Mouse (Mus musculus): ENCODE data around the gene Kri1. TPM values are rescaled to one million over a fixed set of nuclear protein-coding genes. Genes with fewer than 3 reads are reported as not detected.
A peak's percentile ranks its signal among the peaks of the same experiment; 100 is the strongest.
"Not testable (repeated sequence)": the region's sequence is repeated elsewhere in the genome, so short reads cannot be mapped to it uniquely, and the experiment has no call there.

The Kri1 gene
- polyA plus RNA-seq, 1 experiment from 2014 or later: 18.0 TPM

- no peak for ATAC-seq (replicated peaks)
- Histone ChIP-seq H3K36me3 (peaks cover 25% of the 10 kb centered on the region), H3K4me2 (replicated peaks) (peak overlapping the region; percentile 74), H3K27ac (replicated peaks) (no peak overlapping the region), H3K4me1 (peaks cover 42% of the 10 kb centered on the region), H3K9ac (replicated peaks) (peak overlapping the region; percentile 63; the same call in 1 of the 2 replicates), H3K27me3 (no peaks in the 10 kb centered on the region), H3K9me3 (no peaks in the 10 kb centered on the region), H3K4me3 (peak overlapping the region; percentile 70)
- 79% methylated on average over 3 of the region's 3 CpGs for WGBS
Measured at GRCm38 (mm10) chr9:21286753-21287152, 1.0 kb downstream of the Kri1 start.

- Histone ChIP-seq H3K9me3 (no peaks in the 10 kb centered on the region), H3K4me2 (replicated peaks) (no peak overlapping the region), H3K4me3 (no peak overlapping the region), H3K36me3 (peaks cover 51% of the 10 kb centered on the region), H3K4me1 (peaks cover 24% of the 10 kb centered on the region), H3K9ac (replicated peaks) (no peak overlapping the region), H3K27me3 (no peaks in the 10 kb centered on the region), H3K27ac (replicated peaks) (no peak overlapping the region)
- ATAC-seq (replicated peaks): no peak
- WGBS: 91% methylated on average over 3 of the region's 3 CpGs
Measured at GRCm38 (mm10) chr9:21283994-21284393, 3.8 kb downstream of the Kri1 start.

GRCm38 (mm10) chr9:21283591-21283990, 4.2 kb downstream of the Kri1 start:
- peaks cover 20% of the 10 kb centered on the region for H3K4me1 ChIP-seq
- H3K9ac ChIP-seq (replicated peaks): no peak overlapping the region
- no peak overlapping the region for H3K4me2 ChIP-seq (replicated peaks)
- 93% methylated on average over 5 of the region's 5 CpGs for WGBS
- H3K27me3 ChIP-seq: no peaks in the 10 kb centered on the region
- no peak overlapping the region for H3K27ac ChIP-seq (replicated peaks)
- H3K9me3 ChIP-seq: no peaks in the 10 kb centered on the region
- ATAC-seq (replicated peaks): no peak
- H3K36me3 ChIP-seq: peaks cover 55% of the 10 kb centered on the region
- H3K4me3 ChIP-seq: no peak overlapping the region

- no peak for ATAC-seq (replicated peaks)
- no peaks in the 10 kb centered on the region for H3K4me1 ChIP-seq
Measured at GRCm38 (mm10) chr9:21277776-21278175, 10.0 kb downstream of the Kri1 start.

GRCm38 (mm10) chr9:21276307-21276706, 11.5 kb downstream of the Kri1 start:
- H3K4me1 ChIP-seq: no peaks in the 10 kb centered on the region
- H3K27ac ChIP-seq (replicated peaks): no peak overlapping the region
- no peaks in the 10 kb centered on the region for H3K27me3 ChIP-seq
- no peak overlapping the region for H3K9ac ChIP-seq (replicated peaks)
- no peak overlapping the region for H3K4me2 ChIP-seq (replicated peaks)
- H3K36me3 ChIP-seq: peaks cover 88% of the 10 kb centered on the region
- no peak overlapping the region for H3K4me3 ChIP-seq
- ATAC-seq (replicated peaks): peak; percentile 6; the same call in 1 of the 2 replicates
- H3K9me3 ChIP-seq: no peaks in the 10 kb centered on the region
- WGBS: 90% methylated on average over 8 of the region's 8 CpGs

More at GRCm38 (mm10) chr9:21277776-21278175, 10.0 kb downstream of the Kri1 start:
- no peak overlapping the region for H3K4me2 ChIP-seq (replicated peaks)
- no peak overlapping the region for H3K4me3 ChIP-seq
- no peak overlapping the region for H3K27ac ChIP-seq (replicated peaks)
- H3K27me3 ChIP-seq: no peaks in the 10 kb centered on the region
- peaks cover 83% of the 10 kb centered on the region for H3K36me3 ChIP-seq
- no peak overlapping the region for H3K9ac ChIP-seq (replicated peaks)
- WGBS: 92% methylated on average over 5 of the region's 5 CpGs
- no peaks in the 10 kb centered on the region for H3K9me3 ChIP-seq

GRCm38 (mm10) chr9:21275727-21276126, 12.0 kb downstream of the Kri1 start:
- H3K4me1 ChIP-seq: no peaks in the 10 kb centered on the region
- H3K9me3 ChIP-seq: no peaks in the 10 kb centered on the region
- H3K9ac ChIP-seq (replicated peaks): no peak overlapping the region
- H3K4me3 ChIP-seq: no peak overlapping the region
- no peak overlapping the region for H3K27ac ChIP-seq (replicated peaks)
- H3K27me3 ChIP-seq: no peaks in the 10 kb centered on the region
- no peak overlapping the region for H3K4me2 ChIP-seq (replicated peaks)
- WGBS: 94% methylated on average over 12 of the region's 12 CpGs
- peaks cover 88% of the 10 kb centered on the region for H3K36me3 ChIP-seq
- no peak for ATAC-seq (replicated peaks)

- Histone ChIP-seq H3K27ac (replicated peaks) (no peak overlapping the region), H3K4me3 (no peak overlapping the region), H3K9me3 (no peaks in the 10 kb centered on the region), H3K9ac (replicated peaks) (no peak overlapping the region), H3K27me3 (no peaks in the 10 kb centered on the region), H3K4me2 (replicated peaks) (no peak overlapping the region), H3K36me3 (peaks cover 90% of the 10 kb centered on the region), H3K4me1 (no peaks in the 10 kb centered on the region)
- WGBS: 82% methylated on average over 7 of the region's 7 CpGs
- no peak for ATAC-seq (replicated peaks)
Measured at GRCm38 (mm10) chr9:21275013-21275710, 12.6 kb downstream of the Kri1 start.

GRCm38 (mm10) chr9:21274336-21274735, 13.4 kb downstream of the Kri1 start:
- Histone ChIP-seq H3K4me3 (no peak overlapping the region), H3K4me1 (no peaks in the 10 kb centered on the region), H3K4me2 (replicated peaks) (no peak overlapping the region), H3K9ac (replicated peaks) (no peak overlapping the region), H3K36me3 (peaks cover 89% of the 10 kb centered on the region), H3K9me3 (no peaks in the 10 kb centered on the region), H3K27me3 (no peaks in the 10 kb centered on the region), H3K27ac (replicated peaks) (no peak overlapping the region)
- WGBS: 94% methylated on average over 3 of the region's 3 CpGs
- no peak for ATAC-seq (replicated peaks)

GRCm38 (mm10) chr9:21273520-21274228, 14.1 kb downstream of the Kri1 start:
- no peaks in the 10 kb centered on the region for H3K4me1 ChIP-seq
- H3K9me3 ChIP-seq: no peaks in the 10 kb centered on the region
- no peak overlapping the region for H3K9ac ChIP-seq (replicated peaks)
- no peak for ATAC-seq (replicated peaks)
- H3K4me3 ChIP-seq: no peak overlapping the region
- 85% methylated on average over 7 of the region's 7 CpGs for WGBS
- no peak overlapping the region for H3K27ac ChIP-seq (replicated peaks)
- peaks cover 88% of the 10 kb centered on the region for H3K36me3 ChIP-seq
- no peaks in the 10 kb centered on the region for H3K27me3 ChIP-seq
- no peak overlapping the region for H3K4me2 ChIP-seq (replicated peaks)

GRCm38 (mm10) chr9:21273094-21273493, 14.7 kb downstream of the Kri1 start:
- H3K4me3 ChIP-seq: no peak overlapping the region
- H3K9ac ChIP-seq (replicated peaks): no peak overlapping the region
- H3K4me1 ChIP-seq: no peaks in the 10 kb centered on the region
- 88% methylated on average over 8 of the region's 8 CpGs for WGBS
- peaks cover 90% of the 10 kb centered on the region for H3K36me3 ChIP-seq
- no peak for ATAC-seq (replicated peaks)
- no peak overlapping the region for H3K4me2 ChIP-seq (replicated peaks)
- no peak overlapping the region for H3K27ac ChIP-seq (replicated peaks)
- no peaks in the 10 kb centered on the region for H3K27me3 ChIP-seq
- H3K9me3 ChIP-seq: no peaks in the 10 kb centered on the region

GRCm38 (mm10) chr9:21272391-21272790, 15.4 kb downstream of the Kri1 start:
- Histone ChIP-seq H3K27me3 (no peaks in the 10 kb centered on the region), H3K36me3 (peaks cover 87% of the 10 kb centered on the region), H3K4me1 (no peaks in the 10 kb centered on the region), H3K27ac (replicated peaks) (no peak overlapping the region), H3K9ac (replicated peaks) (no peak overlapping the region), H3K4me3 (no peak overlapping the region), H3K9me3 (no peaks in the 10 kb centered on the region), H3K4me2 (replicated peaks) (no peak overlapping the region)
- no peak for ATAC-seq (replicated peaks)
- 91% methylated on average over 9 of the region's 9 CpGs for WGBS

- H3K4me2 ChIP-seq (replicated peaks); ATAC-seq (replicated peaks); H3K27ac ChIP-seq (replicated peaks); H3K27me3 ChIP-seq; H3K4me3 ChIP-seq; H3K9me3 ChIP-seq; H3K9ac ChIP-seq (replicated peaks): not testable (repeated sequence)
- peaks cover 73% of the 10 kb centered on the region for H3K36me3 ChIP-seq
- 83% methylated on average over 5 of the region's 5 CpGs for WGBS
- H3K4me1 ChIP-seq: peaks cover 17% of the 10 kb centered on the region
Measured at GRCm38 (mm10) chr9:21269590-21269989, 18.2 kb downstream of the Kri1 start.

All from forebrain, embryonic 15.5 days (tissue).